Mouse (Mus musculus) liver, adult (tissue): Measurements from ENCODE around the gene Hrh2.

Experiments used
- GATA4 ChIP-seq: IDR thresholded peaks from 2 replicates; pipeline ENCODE4 v1.6.1; 2014; ENCODE audit warnings: mild to moderate bottlenecking, low read length; ENCODE audit not compliant: insufficient replicate concordance

The Hrh2 gene

DNA sequence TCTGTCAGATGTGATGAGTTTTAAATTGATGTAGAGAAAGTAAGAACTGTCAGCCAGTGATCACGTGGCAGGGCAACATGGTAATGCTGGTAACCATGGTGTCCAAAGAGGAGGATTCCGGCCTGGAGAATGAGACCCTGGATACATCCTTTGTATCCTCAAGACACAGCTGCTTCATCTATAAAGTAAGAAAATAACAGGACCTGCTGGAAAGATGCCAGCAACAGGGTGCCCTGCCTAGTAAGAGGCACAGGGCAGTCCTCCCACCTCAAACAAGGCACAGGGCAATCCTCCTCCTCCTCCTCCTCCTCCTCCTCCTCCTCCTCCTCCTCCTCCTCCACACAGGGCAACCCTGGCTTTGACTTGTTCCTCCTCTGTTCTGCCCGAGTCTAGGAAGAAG is 77.2 kb downstream of the Hrh2 start:
- no peak for TF ChIP-seq GATA4

DNA sequence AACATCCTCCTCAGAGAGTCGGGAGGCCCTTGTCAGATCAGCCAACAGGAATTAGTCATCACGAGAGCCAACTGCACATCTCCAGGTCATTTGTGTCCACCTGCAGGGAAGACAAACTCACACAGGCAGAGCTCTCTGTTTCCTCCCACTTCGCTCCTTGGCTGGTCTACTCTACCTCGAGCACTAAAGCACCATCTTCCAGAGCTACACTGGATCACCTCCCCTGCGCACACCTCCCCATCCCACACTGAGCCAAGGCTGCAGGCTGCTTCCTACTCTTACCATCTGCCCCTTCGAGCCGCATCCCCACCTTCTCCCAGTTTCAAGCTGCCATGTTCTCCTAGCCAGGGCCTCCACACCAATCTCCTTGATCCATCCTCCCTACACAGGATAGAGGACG is 77.7 kb downstream of the Hrh2 start:
- TF ChIP-seq GATA4, result no peak

DNA sequence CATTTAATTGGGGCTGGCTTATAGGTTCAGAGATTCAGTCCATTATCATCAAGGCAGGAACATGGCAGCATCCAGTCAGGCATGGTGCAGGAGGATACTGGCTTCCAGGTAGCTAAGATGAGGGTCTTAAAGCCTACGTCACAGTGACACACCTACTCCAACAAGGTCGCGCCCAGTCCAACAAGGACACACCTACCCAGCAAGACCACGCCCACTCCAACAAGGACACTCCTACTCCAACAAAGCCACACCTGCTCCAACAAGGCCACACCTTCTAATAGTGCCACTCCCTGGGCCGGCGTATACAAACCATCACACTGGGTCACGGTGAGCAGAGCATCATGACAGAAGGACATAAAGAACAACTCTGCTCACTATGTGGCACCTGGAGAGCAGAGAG is 80.1 kb downstream of the Hrh2 start:
- no peak for TF ChIP-seq GATA4

DNA sequence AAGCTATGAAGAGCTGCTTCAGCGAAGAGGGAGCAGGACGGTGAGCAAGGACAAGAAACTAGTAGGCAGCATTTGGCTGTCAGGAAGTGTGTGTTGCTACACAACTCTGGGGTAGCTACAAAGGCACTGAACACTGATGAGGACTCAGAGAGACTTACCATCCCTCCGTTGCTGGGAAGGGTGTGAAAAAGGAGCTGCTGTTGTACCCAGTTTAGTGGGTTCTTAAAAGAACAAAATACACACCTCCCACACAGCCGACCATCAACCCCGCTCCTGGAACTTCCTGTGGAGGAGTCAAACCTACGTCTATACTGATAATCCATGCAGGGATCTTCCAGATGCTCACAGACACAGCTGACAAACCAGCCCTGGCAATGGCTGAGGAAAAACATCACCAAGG is 85.5 kb downstream of the Hrh2 start:
- TF ChIP-seq GATA4, result no peak

DNA sequence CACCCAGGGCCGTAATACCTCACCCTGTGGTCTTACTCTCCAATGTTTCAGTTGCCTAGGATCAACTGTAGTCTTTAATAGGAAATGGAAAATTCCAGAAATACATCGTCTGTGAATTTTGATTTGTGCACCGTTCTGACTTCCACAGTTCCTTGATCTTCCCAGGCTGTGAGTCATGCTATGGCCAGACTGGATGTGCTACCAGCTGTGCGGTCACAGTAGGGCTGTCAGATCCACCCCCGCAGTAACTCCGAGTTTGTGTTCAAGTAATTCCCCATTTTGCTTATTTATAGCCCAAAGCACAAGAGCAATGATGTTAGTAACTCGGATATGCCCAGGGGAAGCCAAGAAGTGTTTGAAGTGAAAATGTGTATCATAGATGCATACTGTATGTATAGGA is 88.4 kb downstream of the Hrh2 start:
- TF ChIP-seq GATA4, result no peak

DNA sequence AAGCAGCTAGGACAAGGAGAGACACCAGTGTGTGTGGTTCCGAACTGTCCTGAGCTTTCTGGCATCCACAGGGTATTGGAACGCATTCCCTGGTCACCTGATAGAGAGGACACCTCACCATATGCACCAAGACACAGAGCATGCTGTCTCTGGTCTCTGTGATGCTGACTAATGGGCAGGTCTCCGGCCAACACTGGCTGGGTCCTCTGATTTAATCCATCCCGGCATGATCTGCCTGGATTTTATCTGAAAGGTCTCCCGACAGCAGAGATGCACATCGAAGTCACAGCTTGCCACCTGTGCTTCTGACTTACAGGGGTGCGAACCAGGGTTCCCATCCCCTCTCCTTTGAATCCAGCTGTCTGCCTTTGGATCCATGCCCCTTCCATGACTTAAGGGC is 89.2 kb downstream of the Hrh2 start:
- TF ChIP-seq GATA4, result no peak

DNA sequence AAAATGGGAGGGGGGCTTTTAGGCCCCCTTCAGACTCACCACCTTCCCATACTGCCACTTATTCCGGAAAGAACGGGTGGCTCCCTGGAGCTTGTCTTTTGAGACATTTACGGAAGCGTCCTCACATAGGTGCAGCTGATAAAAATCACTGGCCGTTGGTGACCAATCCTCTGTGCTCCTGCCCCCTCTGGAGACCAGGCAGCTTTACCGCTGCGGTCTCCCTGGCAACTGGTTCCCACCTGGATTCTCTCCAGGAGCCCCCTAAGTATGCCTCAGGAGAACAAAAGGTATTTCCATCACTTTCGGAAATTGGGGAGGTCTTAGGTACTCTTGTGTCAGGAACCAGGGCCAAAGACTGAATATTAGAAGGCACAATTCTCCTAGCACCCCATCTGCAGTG is 89.7 kb downstream of the Hrh2 start:
- TF ChIP-seq GATA4, result no peak

DNA sequence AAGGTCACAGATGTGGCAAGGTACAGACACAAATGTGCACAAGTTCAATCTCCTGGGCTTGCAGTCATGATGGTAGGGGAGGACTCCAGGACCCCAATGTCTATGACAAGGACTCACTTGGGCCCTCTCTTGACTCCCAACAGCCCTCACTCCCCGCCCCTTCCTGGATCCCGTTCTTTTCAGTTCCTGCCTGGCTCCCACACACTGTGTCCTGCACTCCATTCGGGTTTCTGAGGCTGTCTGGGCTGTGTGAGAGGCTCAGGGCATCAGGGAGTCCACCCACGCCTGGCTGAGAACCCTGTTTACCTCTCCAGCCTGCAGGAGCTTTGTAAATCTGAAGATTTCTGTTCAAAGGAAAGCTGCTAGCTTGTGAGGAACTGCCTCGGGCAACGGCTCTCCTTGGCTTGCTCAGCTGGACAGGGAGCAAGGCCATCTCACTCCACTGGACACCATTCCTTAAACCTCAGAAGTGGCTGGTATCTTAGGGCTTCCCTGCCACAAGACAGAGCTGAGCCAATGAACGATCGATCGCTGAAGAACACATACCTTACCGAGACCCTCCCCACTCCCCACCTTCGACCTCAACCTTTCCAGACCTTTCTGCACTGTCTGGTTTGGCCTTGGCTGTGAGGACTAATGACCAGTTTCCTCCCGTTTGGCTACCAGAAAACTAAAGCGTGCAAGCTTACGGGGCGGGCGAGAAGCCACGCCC is 90.4 kb downstream of the Hrh2 start:
- TF ChIP-seq GATA4, result no peak

DNA sequence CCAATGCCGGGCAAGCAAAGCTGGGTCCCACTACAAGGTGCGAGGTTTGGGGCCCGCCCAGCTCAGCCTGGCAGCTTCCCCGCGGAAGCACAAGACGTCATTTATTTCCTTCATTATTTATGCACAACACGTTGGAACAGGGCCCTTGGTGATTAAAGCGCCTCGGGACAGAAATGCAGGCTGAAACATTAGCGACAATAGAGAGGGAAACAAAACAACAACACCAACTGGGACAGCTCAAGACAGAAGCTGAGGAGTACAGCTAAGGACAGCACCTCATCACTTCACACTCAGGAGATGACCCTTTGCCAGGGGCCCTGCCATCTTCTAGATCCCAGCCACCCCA is 90.9 kb downstream of the Hrh2 start:
- TF ChIP-seq GATA4, result no peak
